Mouse (Mus musculus) forebrain, embryonic 16.5 days (tissue): ENCODE results near the gene Cdc73. TPM values are rescaled to one million over a fixed set of nuclear protein-coding genes. Genes with fewer than 3 reads are reported as not detected.

ENCODE experiments used
- ATAC-seq: fragments of 200-750 bp; cut with Nextera tagmentation; 2 replicates; pipeline ENCODE4 v1.8.0; 2017; ENCODE audit warnings: mild to moderate bottlenecking, moderate library complexity
- H3K27ac ChIP-seq: fragments of 300-500 bp; sonication (generic); 2 replicates; pipeline ENCODE4 v1.5.1; 2014; ENCODE audit warnings: low read length, control low read depth
- H3K27me3 ChIP-seq: fragments of 300-500 bp; sonication (generic); replicated peaks from 2 replicates; pipeline ENCODE4 v1.6.1; 2014; ENCODE audit warnings: low read length; ENCODE audit not compliant: control insufficient read depth, insufficient read depth
- H3K36me3 ChIP-seq: fragments of 300-500 bp; sonication (generic); 2 replicates; pipeline ENCODE4 v1.6.1; 2014; ENCODE audit not compliant: control insufficient read depth, insufficient read depth
- H3K4me1 ChIP-seq: fragments of 300-500 bp; sonication (generic); replicated peaks from 2 replicates; pipeline ENCODE4 v1.6.1; 2014; ENCODE audit warnings: low read length; ENCODE audit not compliant: control insufficient read depth, insufficient read depth
- H3K4me2 ChIP-seq: fragments of 300-500 bp; sonication (generic); 2 replicates; pipeline ENCODE4 v1.6.1; 2014; ENCODE audit warnings: mild to moderate bottlenecking, low read length, control low read depth
- H3K4me3 ChIP-seq: fragments of 300-500 bp; sonication (generic); replicated peaks from 2 replicates; pipeline ENCODE4 v1.5.1; 2014; ENCODE audit warnings: mild to moderate bottlenecking, low read length, control low read depth
- H3K9ac ChIP-seq: fragments of 300-500 bp; sonication (generic); replicated peaks from 2 replicates; pipeline ENCODE4 v1.6.1; 2014; ENCODE audit warnings: low read depth, low read length, control low read depth
- H3K9me3 ChIP-seq: fragments of 300-500 bp; sonication (generic); 2 replicates; pipeline ENCODE4 v1.6.1; 2016; ENCODE audit warnings: low read length; ENCODE audit not compliant: control insufficient read depth
- WGBS: fragments of 180-500 bp; shearing (Covaris S2); extraction: QIAGEN DNeasy Blood & Tissue Kit; methylation state at CpG from one replicate; pipeline ENCODE4 v1.1.7; 2014; 5-methylcytosine and 5-hydroxymethylcytosine counted together
- polyA plus RNA-seq: library from polyadenylated mRNA; unstranded; fragments of >200 nt; fragmentation: Nextera tagmentation; extraction: Ambion mirVana; gene quantifications from 2 replicates; pipeline ENCODE4 v1.2.1, GENCODE M21; 2015

The Cdc73 gene
- polyA plus RNA-seq, 1 experiment from 2014 or later = 25.4 TPM

DNA sequence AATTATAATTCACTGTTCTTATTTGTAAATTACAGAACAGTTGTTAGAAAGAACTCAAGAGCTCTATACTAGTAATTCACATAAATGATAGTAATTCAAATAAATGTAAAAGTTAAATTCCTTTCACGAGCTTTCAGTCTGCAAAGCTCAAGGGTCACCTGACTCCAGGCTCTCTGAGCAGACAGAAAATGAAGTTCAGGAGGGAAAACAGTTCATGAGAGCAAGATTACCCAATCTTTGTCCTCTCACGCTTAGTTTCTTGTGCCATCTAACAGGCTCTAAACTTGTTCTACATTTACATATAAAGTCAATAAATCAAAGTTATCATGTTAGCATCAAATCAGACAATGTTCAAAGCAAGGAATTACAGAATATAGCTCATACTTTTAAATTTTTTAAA, 93.8 kb downstream of the Cdc73 start:
- H3K9ac ChIP-seq = no peak overlapping the region
- no peak overlapping the region for H3K27ac ChIP-seq
- H3K4me1 ChIP-seq = no peaks in the 10 kb centered on the region
- H3K4me3 ChIP-seq = no peak overlapping the region
- 94% methylated on average over 2 of the region's 2 CpGs for WGBS
- ATAC-seq = no peak
- H3K36me3 ChIP-seq = peaks cover 6% of the 10 kb centered on the region; the same call in 1 of the 2 replicates
- H3K4me2 ChIP-seq = no peak overlapping the region
- H3K9me3 ChIP-seq = no peaks in the 10 kb centered on the region
- no peaks in the 10 kb centered on the region for H3K27me3 ChIP-seq

DNA sequence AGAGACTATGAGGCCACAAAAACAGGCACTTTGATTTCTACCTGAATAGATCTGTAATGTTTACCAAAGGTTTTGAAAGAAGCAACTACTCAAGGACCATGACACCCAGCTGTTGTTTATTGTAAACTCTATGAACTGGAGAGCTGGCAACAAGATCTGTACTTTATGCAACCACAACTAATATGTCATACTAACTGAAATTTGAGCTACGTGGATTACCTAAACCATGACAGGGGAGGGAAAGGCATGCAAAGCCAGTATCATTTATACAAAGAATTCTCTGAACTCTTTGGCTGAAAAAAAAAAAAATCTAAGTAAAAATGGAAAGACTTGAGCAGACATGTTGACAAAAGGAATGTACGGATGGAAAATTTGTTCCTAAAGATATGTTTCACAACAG, 105.8 kb downstream of the Cdc73 start:
- Histone ChIP-seq H3K9me3 (no peaks in the 10 kb centered on the region), H3K4me2 (no peak overlapping the region), H3K4me3 (no peak overlapping the region), H3K36me3 (no peaks in the 10 kb centered on the region), H3K27me3 (no peaks in the 10 kb centered on the region), H3K4me1 (no peaks in the 10 kb centered on the region), H3K9ac (no peak overlapping the region), H3K27ac (no peak overlapping the region)
- no peak for ATAC-seq
- 90% methylated on average over 2 of the region's 2 CpGs for WGBS

DNA sequence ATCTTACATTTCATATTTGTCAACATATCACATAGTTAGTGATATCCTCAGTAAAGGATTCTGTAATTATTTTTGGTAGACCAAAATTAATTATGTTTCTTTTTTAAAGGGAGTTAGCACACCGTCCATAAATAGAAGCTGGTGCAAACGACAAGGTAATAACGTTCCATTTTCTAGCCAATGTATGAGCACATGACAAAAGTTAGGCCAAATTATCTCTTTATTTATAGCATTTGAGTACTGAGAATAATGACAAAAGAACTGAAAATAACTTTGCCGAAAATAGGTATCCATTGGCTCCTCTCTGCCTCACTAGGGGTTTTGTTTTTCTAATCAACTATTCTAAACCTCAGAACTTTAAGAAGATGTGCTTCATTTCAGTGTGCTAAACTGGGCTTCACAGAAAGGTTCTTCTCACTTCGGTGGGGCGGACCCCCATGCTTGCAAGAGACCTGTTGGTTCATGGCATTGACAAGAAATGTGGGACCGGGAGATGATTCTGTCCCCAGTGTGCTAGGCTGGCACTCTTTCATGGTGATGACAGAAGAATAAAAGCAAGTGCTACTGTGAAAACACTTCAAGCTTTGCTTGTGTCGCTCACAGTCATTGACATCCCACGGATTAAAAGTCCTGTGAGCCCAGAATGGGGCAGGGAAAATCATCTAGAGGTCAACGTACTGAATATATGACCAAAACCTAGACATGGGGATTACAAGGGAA, 125.7 kb downstream of the Cdc73 start:
- H3K4me1 ChIP-seq = no peaks in the 10 kb centered on the region
- no peak overlapping the region for H3K27ac ChIP-seq
- H3K27me3 ChIP-seq = no peaks in the 10 kb centered on the region
- no peak overlapping the region for H3K9ac ChIP-seq
- 82% methylated on average over 10 of the region's 10 CpGs for WGBS
- H3K4me2 ChIP-seq = no peak overlapping the region
- H3K4me3 ChIP-seq = no peak overlapping the region
- no peaks in the 10 kb centered on the region for H3K9me3 ChIP-seq
- no peak for ATAC-seq
- no peaks in the 10 kb centered on the region for H3K36me3 ChIP-seq

DNA sequence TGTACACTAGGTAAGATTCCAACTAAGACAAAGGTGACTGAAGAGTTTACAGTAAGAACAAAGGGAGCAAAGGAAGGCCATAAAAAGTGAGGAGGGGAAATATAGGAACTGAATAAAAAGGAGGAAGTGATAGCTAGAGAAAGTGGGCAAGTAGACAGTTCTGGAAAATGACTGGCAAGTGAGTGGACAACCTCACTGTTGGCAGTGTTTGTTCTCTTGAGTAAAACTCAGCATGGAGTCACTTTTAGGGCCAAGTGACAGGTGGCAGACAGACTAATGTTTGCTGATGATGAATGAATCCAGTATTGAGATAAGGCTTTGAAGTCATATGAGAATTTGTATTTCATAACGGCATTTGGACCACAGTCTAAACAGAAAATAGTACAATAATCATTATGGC, 144.5 kb downstream of the Cdc73 start:
- no peak overlapping the region for H3K9ac ChIP-seq
- no peaks in the 10 kb centered on the region for H3K4me1 ChIP-seq
- no peak overlapping the region for H3K27ac ChIP-seq
- no peak for ATAC-seq
- H3K9me3 ChIP-seq = no peaks in the 10 kb centered on the region
- WGBS = 74% methylated on average over 1 of the region's 1 CpGs
- no peaks in the 10 kb centered on the region for H3K36me3 ChIP-seq
- H3K4me3 ChIP-seq = no peak overlapping the region
- H3K27me3 ChIP-seq = no peaks in the 10 kb centered on the region
- no peak overlapping the region for H3K4me2 ChIP-seq

DNA sequence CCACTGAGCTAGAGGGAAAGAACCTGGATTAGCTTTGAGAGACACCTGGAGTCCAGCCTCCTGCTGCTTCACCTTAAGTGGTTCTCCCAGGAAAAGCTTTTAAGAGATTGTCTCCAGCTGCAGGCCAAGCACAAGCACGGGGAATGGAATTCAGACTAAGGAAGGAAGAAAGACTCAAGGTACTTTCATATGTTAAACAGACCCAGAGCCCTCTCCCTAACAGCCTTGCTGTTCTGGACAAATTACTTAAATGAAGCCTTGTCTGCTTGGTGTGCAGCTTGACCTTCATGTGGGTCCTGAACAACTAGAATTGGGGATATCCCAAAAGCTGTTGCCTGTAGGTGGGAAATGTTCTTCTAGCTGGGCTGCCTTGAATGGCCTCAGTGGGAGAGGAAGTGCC, 147.2 kb downstream of the Cdc73 start:
- no peaks in the 10 kb centered on the region for H3K4me1 ChIP-seq
- no peaks in the 10 kb centered on the region for H3K9me3 ChIP-seq
- 20% methylated on average over 1 of the region's 1 CpGs for WGBS
- ATAC-seq = no peak
- H3K4me3 ChIP-seq = no peak overlapping the region
- no peaks in the 10 kb centered on the region for H3K27me3 ChIP-seq
- no peak overlapping the region for H3K9ac ChIP-seq
- no peak overlapping the region for H3K4me2 ChIP-seq
- no peaks in the 10 kb centered on the region for H3K36me3 ChIP-seq
- H3K27ac ChIP-seq = no peak overlapping the region

DNA sequence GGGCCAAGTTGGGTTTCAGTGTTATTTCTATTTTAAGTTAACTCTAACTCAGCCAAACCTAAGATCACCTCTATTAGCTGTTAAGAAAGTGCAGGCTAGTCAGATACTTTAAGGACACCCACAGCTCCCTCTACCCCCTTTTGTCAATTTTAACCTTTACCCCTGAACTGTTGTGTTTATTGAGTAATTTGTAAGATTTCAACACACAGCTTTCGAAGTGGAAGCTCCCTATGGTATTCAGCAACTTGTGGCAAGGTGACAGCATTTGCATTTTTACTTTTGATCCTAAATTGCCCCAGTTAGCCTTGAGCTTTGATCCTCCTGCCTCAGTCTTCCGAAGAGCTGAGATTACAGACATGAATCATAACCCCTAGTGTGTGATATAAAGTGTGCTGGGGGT, 148.1 kb downstream of the Cdc73 start:
- Histone ChIP-seq H3K9ac (no peak overlapping the region), H3K9me3 (no peaks in the 10 kb centered on the region), H3K27ac (no peak overlapping the region), H3K27me3 (no peaks in the 10 kb centered on the region), H3K4me3 (no peak overlapping the region), H3K4me2 (no peak overlapping the region), H3K36me3 (no peaks in the 10 kb centered on the region), H3K4me1 (no peaks in the 10 kb centered on the region)
- no peak for ATAC-seq
- 67% methylated on average over 2 of the region's 2 CpGs for WGBS

Other genes with a start within 250 kb of the Cdc73 start
- gene B3galt2, start 62.2 kb downstream of the Cdc73 start, polyA plus RNA-seq = 11.1 and 12.8 TPM in 2 replicates
- gene Glrx2, start 13.4 kb upstream of the Cdc73 start, polyA plus RNA-seq = 144 and 160 TPM in 2 replicates
- gene Trove2, start 74.2 kb upstream of the Cdc73 start, polyA plus RNA-seq = 53.1 and 63.4 TPM in 2 replicates
- gene Uchl5, start 74.4 kb upstream of the Cdc73 start, polyA plus RNA-seq = 70.5 and 72.9 TPM in 2 replicates